Mouse (Mus musculus): ENCODE results near the gene Plin1. TPM values are rescaled to one million over a fixed set of nuclear protein-coding genes. Genes with fewer than 3 reads are reported as not detected.

The Plin1 gene
- polyA plus RNA-seq, 1 experiment = not detected

GRCm38 (mm10) chr7:79705210-79705609 lies 27.5 kb downstream of the Plin1 start:
- H3K27ac ChIP-seq (ENCODE audit: control insufficient read depth, insufficient read depth, low read depth, low read length, poor library complexity) = no peak overlapping the region
- no peak overlapping the region for H3K4me3 ChIP-seq (replicated peaks; ENCODE audit: control insufficient read depth, low read depth, low read length)
- H3K4me1 ChIP-seq (ENCODE audit: control insufficient read depth, insufficient read depth, low read length) = no peaks in the 10 kb centered on the region
- 83% methylated on average over 5 of the region's 5 CpGs for WGBS
- no peak for TF ChIP-seq CTCF (IDR thresholded peaks at IDR 0.05; ENCODE audit: control insufficient read depth, insufficient read depth, low read length)
- no peak for TF ChIP-seq POLR2A (IDR thresholded peaks at IDR 0.05; ENCODE audit: borderline replicate concordance, control insufficient read depth, low read depth, low read length)

GRCm38 (mm10) chr7:79702755-79703154 lies 29.9 kb downstream of the Plin1 start:
- WGBS = 91% methylated on average over 16 of the region's 16 CpGs
- no peak overlapping the region for H3K4me3 ChIP-seq (replicated peaks; ENCODE audit: control insufficient read depth, low read depth, low read length)
- no peak overlapping the region for H3K27ac ChIP-seq (ENCODE audit: control insufficient read depth, insufficient read depth, low read depth, low read length, poor library complexity)
- no peaks in the 10 kb centered on the region for H3K4me1 ChIP-seq (ENCODE audit: control insufficient read depth, insufficient read depth, low read length)
- TF ChIP-seq CTCF (IDR thresholded peaks at IDR 0.05; ENCODE audit: control insufficient read depth, insufficient read depth, low read length) = no peak
- no peak for TF ChIP-seq POLR2A (IDR thresholded peaks at IDR 0.05; ENCODE audit: borderline replicate concordance, control insufficient read depth, low read depth, low read length)

- H3K4me3 ChIP-seq (replicated peaks; ENCODE audit: control insufficient read depth, low read depth, low read length) = no peak overlapping the region
- no peak for TF ChIP-seq POLR2A (IDR thresholded peaks at IDR 0.05; ENCODE audit: borderline replicate concordance, control insufficient read depth, low read depth, low read length)
- no peak for TF ChIP-seq CTCF (IDR thresholded peaks at IDR 0.05; ENCODE audit: control insufficient read depth, insufficient read depth, low read length)
- no peak overlapping the region for H3K27ac ChIP-seq (ENCODE audit: control insufficient read depth, insufficient read depth, low read depth, low read length, poor library complexity)
- no peaks in the 10 kb centered on the region for H3K4me1 ChIP-seq (ENCODE audit: control insufficient read depth, insufficient read depth, low read length)
- 71% methylated on average over 8 of the region's 8 CpGs for WGBS
These were observed 36.2 kb downstream of the Plin1 start for GRCm38 (mm10) chr7:79696495-79696894.

- Histone ChIP-seq H3K27ac (ENCODE audit: control insufficient read depth, insufficient read depth, low read depth, low read length, poor library complexity) (no peak overlapping the region), H3K4me3 (replicated peaks; ENCODE audit: control insufficient read depth, low read depth, low read length) (no peak overlapping the region), H3K4me1 (ENCODE audit: control insufficient read depth, insufficient read depth, low read length) (no peaks in the 10 kb centered on the region)
- TF ChIP-seq POLR2A (IDR thresholded peaks at IDR 0.05; ENCODE audit: borderline replicate concordance, control insufficient read depth, low read depth, low read length) (no peak), CTCF (IDR thresholded peaks at IDR 0.05; ENCODE audit: control insufficient read depth, insufficient read depth, low read length) (no peak)
- 88% methylated on average over 2 of the region's 2 CpGs for WGBS
These were observed 52.5 kb downstream of the Plin1 start for GRCm38 (mm10) chr7:79680231-79680630.

GRCm38 (mm10) chr7:79679186-79679585 lies 53.5 kb downstream of the Plin1 start:
- Histone ChIP-seq H3K27ac (ENCODE audit: control insufficient read depth, insufficient read depth, low read depth, low read length, poor library complexity) (no peak overlapping the region), H3K4me3 (replicated peaks; ENCODE audit: control insufficient read depth, low read depth, low read length) (no peak overlapping the region), H3K4me1 (ENCODE audit: control insufficient read depth, insufficient read depth, low read length) (no peaks in the 10 kb centered on the region)
- TF ChIP-seq CTCF (IDR thresholded peaks at IDR 0.05; ENCODE audit: control insufficient read depth, insufficient read depth, low read length) (no peak), POLR2A (IDR thresholded peaks at IDR 0.05; ENCODE audit: borderline replicate concordance, control insufficient read depth, low read depth, low read length) (no peak)

GRCm38 (mm10) chr7:79670900-79671604 lies 61.7 kb downstream of the Plin1 start:
- no peaks in the 10 kb centered on the region for H3K4me1 ChIP-seq (ENCODE audit: control insufficient read depth, insufficient read depth, low read length)
- H3K27ac ChIP-seq (ENCODE audit: control insufficient read depth, insufficient read depth, low read depth, low read length, poor library complexity) = no peak overlapping the region
- 93% methylated on average over 4 of the region's 4 CpGs for WGBS
- H3K4me3 ChIP-seq (replicated peaks; ENCODE audit: control insufficient read depth, low read depth, low read length) = no peak overlapping the region
- TF ChIP-seq CTCF (IDR thresholded peaks at IDR 0.05; ENCODE audit: control insufficient read depth, insufficient read depth, low read length) (no peak), POLR2A (IDR thresholded peaks at IDR 0.05; ENCODE audit: borderline replicate concordance, control insufficient read depth, low read depth, low read length) (no peak)

Other genes starting within 250 kb of the Plin1 start
- not detected in 2 replicates for gene Rhcg, start 115.2 kb downstream of the Plin1 start, polyA plus RNA-seq (2011; ENCODE audit: insufficient read depth, insufficient read length, low replicate concordance, missing spikeins)
- 6.0 and 13.8 TPM in 2 replicates for gene Ticrr, start 72.7 kb downstream of the Plin1 start, polyA plus RNA-seq (2011; ENCODE audit: insufficient read depth, insufficient read length, low replicate concordance, missing spikeins)
- 0.29 and 1.00 TPM in 2 replicates for gene Kif7, start 17.2 kb downstream of the Plin1 start, polyA plus RNA-seq (2011; ENCODE audit: insufficient read depth, insufficient read length, low replicate concordance, missing spikeins)
- 3.4 and 4.9 TPM in 2 replicates for gene Pex11a, start 10.2 kb upstream of the Plin1 start, polyA plus RNA-seq (2011; ENCODE audit: insufficient read depth, insufficient read length, low replicate concordance, missing spikeins)
- not detected in 2 replicates for gene Wdr93, start 10.3 kb upstream of the Plin1 start, polyA plus RNA-seq (2011; ENCODE audit: insufficient read depth, insufficient read length, low replicate concordance, missing spikeins)
- not detected in 2 replicates for gene Mesp1, start 60.9 kb upstream of the Plin1 start, polyA plus RNA-seq (2011; ENCODE audit: insufficient read depth, insufficient read length, low replicate concordance, missing spikeins)
- not detected in 2 replicates for gene Mesp2, start 77.8 kb upstream of the Plin1 start, polyA plus RNA-seq (2011; ENCODE audit: insufficient read depth, insufficient read length, low replicate concordance, missing spikeins)
- gene Anpep, start 128.2 kb upstream of the Plin1 start, polyA plus RNA-seq (2011; ENCODE audit: insufficient read depth, insufficient read length, low replicate concordance, missing spikeins) = 1.0 and 1.2 TPM in 2 replicates
- gene Ap3s2, start 187.7 kb upstream of the Plin1 start, polyA plus RNA-seq (2011; ENCODE audit: insufficient read depth, insufficient read length, low replicate concordance, missing spikeins) = 9.0 and 14.5 TPM in 2 replicates
- gene Arpin, start 202.5 kb upstream of the Plin1 start, polyA plus RNA-seq (2011; ENCODE audit: insufficient read depth, insufficient read length, low replicate concordance, missing spikeins) = 0.84 and 2.4 TPM in 2 replicates

Measured in bone marrow, adult 2 months (tissue).